Mouse (Mus musculus): Measurements from ENCODE around the gene Olfr821. TPM values are rescaled to one million over a fixed set of nuclear protein-coding genes. Genes with fewer than 3 reads are reported as not detected.
"Not testable (repeated sequence)": the region's sequence is repeated elsewhere in the genome, so short reads cannot be mapped to it uniquely, and the experiment has no call there.

Gene Olfr821
- not detected in 2 replicates for polyA plus RNA-seq (2012)

DNA sequence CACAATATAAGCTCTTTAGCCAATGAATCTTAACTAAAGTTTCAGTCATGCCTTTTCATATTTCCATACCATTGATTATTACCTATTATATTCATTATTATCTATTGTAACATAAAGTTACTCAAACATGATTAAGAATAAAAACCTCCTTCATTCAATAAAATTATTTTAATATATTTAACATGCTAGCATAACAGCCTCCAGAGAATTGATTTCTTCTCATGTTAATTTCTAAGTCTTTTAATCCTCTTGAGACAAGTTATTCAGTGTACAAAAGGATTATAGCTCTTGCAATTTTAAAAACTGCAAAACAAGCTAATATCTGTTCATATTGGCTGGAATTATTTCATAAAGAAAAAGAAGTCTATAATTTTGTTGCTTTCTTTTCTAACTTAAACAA is at the start of gene Olfr821:
TSS of gene Olfr821 (plus strand) at position 301 of the 400 bp plus-strand sequence.
- TF ChIP-seq GATA1 (IDR thresholded peaks at IDR 0.05; ENCODE audit: low read length) = no peak

GRCm38 (mm10) chr10:129984962-129985361 is 45.2 kb upstream of the Olfr821 start, which contains the start of gene Gm10310:
TSS of gene Gm10310 (minus strand) at chr10:129985062.
- TF ChIP-seq GATA1 (IDR thresholded peaks at IDR 0.05; ENCODE audit: low read length) = not testable (repeated sequence)

GRCm38 (mm10) chr10:130012321-130012720 is 17.8 kb upstream of the Olfr821 start, which contains the start of gene Olfr820:
TSS of gene Olfr820 (plus strand) at chr10:130012621.
- no peak for TF ChIP-seq GATA1 (IDR thresholded peaks at IDR 0.05; ENCODE audit: low read length)

DNA sequence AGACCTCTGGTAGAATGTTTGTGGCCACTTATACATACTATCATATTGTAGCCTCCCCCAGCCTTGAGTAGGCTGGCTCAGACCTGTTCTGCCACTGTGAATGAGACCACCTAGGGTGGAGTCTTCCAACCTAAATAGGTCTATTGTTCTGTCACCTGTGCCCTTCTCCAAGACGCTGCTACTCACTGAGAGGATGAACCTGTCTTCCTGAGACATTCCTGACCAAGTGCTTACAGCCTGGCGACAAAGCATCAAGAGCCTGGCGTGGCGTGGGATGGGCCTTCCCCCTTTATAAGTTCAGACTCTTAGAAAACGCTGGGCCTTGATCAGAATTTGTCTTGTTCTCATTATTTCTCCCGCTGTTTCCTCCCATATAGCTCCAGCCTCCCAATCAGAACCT is 6.9 kb downstream of the Olfr821 start:
- no peak for TF ChIP-seq GATA1 (IDR thresholded peaks at IDR 0.05; ENCODE audit: low read length)

DNA sequence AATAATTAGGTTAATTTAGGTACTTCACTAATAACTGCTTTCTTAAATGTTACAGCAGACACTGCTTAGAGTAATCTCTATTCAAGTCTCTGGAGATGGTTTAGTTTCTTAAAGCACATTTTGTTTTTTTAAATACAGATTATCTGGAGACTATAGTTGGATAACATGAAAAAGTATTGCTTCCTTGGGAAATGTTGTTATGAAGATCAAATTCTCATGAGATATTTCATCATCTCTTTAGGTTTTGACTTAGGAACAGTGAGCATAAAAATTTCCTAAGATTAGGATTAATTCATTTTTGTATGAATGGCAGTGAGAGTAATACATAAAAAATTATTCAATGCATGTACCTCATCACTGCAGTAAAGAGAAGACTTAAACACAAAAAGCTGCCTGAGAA is 40.8 kb downstream of the Olfr821 start, which contains the start of gene Olfr822:
TSS of gene Olfr822 (plus strand) at position 301 of the 400 bp plus-strand sequence.
- no peak for TF ChIP-seq GATA1 (IDR thresholded peaks at IDR 0.05; ENCODE audit: low read length)

Other genes with a start within 250 kb of the Olfr821 start
- gene Olfr810, start 235.4 kb upstream of the Olfr821 start, polyA plus RNA-seq (2012) = not detected in 2 replicates
- gene Olfr811, start 226.0 kb upstream of the Olfr821 start, polyA plus RNA-seq (2012) = not detected in 2 replicates
- not detected in 2 replicates for gene Olfr812, start 184.3 kb upstream of the Olfr821 start, polyA plus RNA-seq (2012)
- not detected in 2 replicates for gene Olfr813, start 175.0 kb upstream of the Olfr821 start, polyA plus RNA-seq (2012)
- gene Olfr814, start 150.5 kb upstream of the Olfr821 start, polyA plus RNA-seq (2012) = not detected in 2 replicates
- not detected in 2 replicates for gene Olfr815, start 124.5 kb upstream of the Olfr821 start, polyA plus RNA-seq (2012)
- not detected in 2 replicates for gene Olfr816, start 114.8 kb upstream of the Olfr821 start, polyA plus RNA-seq (2012)
- not detected in 2 replicates for gene Olfr818, start 81.2 kb upstream of the Olfr821 start, polyA plus RNA-seq (2012)
- not detected in 2 replicates for gene Olfr819, start 63.1 kb upstream of the Olfr821 start, polyA plus RNA-seq (2012)
- gene Olfr247, start 54.2 kb upstream of the Olfr821 start, polyA plus RNA-seq (2012) = not detected in 2 replicates
- gene Gm10310, start 45.3 kb upstream of the Olfr821 start, polyA plus RNA-seq (2012) = not detected in 2 replicates
- gene Olfr820, start 17.7 kb upstream of the Olfr821 start, polyA plus RNA-seq (2012) = not detected in 2 replicates
- gene Olfr822, start 40.9 kb downstream of the Olfr821 start, polyA plus RNA-seq (2012) = not detected in 2 replicates
- gene Olfr823, start 85.0 kb downstream of the Olfr821 start, polyA plus RNA-seq (2012) = not detected in 2 replicates
- gene Olfr824, start 99.7 kb downstream of the Olfr821 start, polyA plus RNA-seq (2012) = not detected in 2 replicates
- gene Olfr825, start 136.4 kb downstream of the Olfr821 start, polyA plus RNA-seq (2012) = not detected in 2 replicates
- not detected in 2 replicates for gene Olfr826, start 153.8 kb downstream of the Olfr821 start, polyA plus RNA-seq (2012)
- gene Olfr827, start 184.1 kb downstream of the Olfr821 start, polyA plus RNA-seq (2012) = not detected in 2 replicates
- not detected in 2 replicates for gene Neurod4, start 249.9 kb downstream of the Olfr821 start, polyA plus RNA-seq (2012)

Measured in G1E-ER4 (cell line).